Mouse (Mus musculus) embryonic stem cell, embryonic (primary cell): Measurements from ENCODE around the gene Otud4.

Source experiments
- CTCF ChIA-PET, 4 experiments: fragments of 300-600 bp in 2 of 4; fragments of 350-600 bp in 2 of 4; sonication (Branson Sonifier 250); formaldehyde crosslinking; loops; one replicate each; lab custom pipeline; 2022; ENCODE audit warnings: inconsistent platforms in 2 of 4; lab: Charles Lee
- POLR2A ChIA-PET, 4 experiments: fragments of 300-600 bp in 2 of 4; fragments of 350-600 bp in 2 of 4; sonication (Branson Sonifier 250); formaldehyde crosslinking; loops; one replicate each; lab custom pipeline; 2022; ENCODE audit warnings: antibody characterized with exemption in 4 of 4, inconsistent platforms in 1 of 4; lab: Charles Lee

Gene Otud4

DNA sequence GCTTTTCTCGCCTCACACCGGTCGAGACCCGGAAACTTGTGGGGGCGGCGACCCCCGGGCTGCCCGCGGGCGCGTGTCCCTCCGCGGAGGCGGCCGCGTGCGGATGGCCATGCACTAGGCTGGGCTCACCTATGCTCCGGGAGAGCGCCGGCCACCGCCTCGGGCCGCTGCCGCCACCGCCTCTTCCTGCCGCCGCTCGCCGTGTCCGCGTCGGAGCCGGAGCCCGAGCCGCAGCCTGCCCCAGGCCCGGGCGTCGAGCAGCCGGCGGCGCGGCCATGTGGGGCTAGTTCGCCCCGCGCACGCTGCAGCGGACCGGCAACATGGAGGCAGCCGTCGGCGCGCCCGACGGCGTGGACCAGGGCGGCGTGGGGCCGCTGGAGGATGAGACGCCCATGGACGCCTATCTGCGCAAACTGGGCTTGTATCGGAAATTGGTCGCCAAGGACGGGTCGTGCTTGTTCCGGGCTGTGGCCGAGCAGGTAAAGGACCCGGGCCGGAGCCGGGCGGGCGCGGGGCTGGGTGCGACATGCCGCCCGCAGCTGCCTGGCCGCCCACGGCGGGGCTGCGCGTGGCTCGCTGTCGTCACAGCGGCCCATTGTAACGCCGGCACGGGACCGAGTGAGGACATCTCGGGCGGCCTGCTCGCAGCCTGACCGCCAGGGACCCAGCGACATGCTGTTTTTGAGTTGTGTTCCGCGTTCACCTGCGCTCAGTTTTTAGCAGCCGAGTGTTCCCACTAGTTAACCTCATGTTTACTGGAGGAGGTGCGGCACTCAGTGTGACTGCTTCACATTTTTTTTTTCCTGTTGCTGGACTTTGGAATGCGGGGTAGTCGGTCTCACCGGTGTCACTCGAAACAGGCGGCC lies at the start of gene Otud4:
Gene Otud4, plus strand, starts transcription at position 33 of the 866 bp plus-strand sequence.
- ChIA-PET CTCF (no interaction called here), POLR2A (interaction anchor here in 2 of 4 experiments (1.0 to 4.7 kb wide), 6 partner anchors 12 to 72 kb away, joined by 4 to 19 read pairs (median 8); partner anchors contain the start of genes Abce1 (in 1 of the 2) and Anapc10 (in 1 of the 2))

DNA sequence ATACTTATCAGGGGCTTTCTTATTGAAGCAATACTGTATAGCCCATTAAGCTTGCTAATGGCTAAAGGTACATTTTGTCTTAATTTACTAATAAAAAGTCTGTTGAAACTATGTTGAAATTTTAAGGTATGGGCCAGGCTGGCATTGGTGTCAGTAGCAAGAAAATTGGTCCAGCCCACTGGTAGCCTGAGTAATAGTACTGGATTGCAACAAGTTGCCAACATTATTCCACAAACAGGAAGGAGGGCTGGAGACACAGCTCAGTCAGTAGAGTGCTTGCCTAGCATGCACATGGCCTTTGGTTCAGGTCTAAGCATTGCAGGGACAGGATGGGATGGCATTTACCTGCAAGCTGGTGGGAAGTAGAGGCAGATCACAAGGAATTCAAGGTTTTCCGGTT lies 38.5 kb upstream of the Otud4 start:
- ChIA-PET POLR2A (interaction anchor here in 1 of 4 experiments (0.6 kb wide), 1 partner anchor 844 kb away, joined by 3 read pairs; no protein-coding TSS in a partner anchor), CTCF (no interaction called here)

DNA sequence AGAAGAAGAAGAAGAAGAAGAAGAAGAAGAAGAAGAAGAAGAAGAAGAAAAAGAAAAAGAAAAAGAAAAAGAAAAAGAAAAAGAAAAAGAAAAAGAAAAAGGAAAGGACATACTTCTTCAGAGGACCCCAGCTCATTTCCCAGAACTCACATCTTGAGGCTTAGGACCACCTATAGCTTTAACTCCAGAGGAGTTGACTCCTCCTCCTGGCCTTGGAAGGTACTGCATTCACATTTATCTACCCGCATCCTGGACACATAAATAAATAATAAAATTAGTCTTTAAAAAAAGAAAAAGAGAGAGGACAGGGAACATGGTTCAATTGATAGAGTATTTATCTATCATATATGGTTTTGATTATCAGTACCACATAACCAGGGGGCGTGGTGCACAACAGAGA lies 36.2 kb upstream of the Otud4 start:
- ChIA-PET CTCF (interaction anchor here (0.5 to 1.3 kb wide), 19 partner anchors 13 to 854 kb away, joined by 3 to 8 read pairs (median 4); no protein-coding TSS in a partner anchor), POLR2A (interaction anchor here in 2 of 4 experiments (0.7 kb wide), 2 partner anchors 270 to 520 kb away, joined by 3 to 8 read pairs; no protein-coding TSS in a partner anchor)

- ChIA-PET POLR2A (interaction anchor here in 1 of 4 experiments (1.0 kb wide), 1 partner anchor 19 kb away, joined by 3 read pairs; no protein-coding TSS in a partner anchor), CTCF (interaction anchor here in 1 of 4 experiments (0.6 kb wide), 1 partner anchor 33 kb away, joined by 16 read pairs; no protein-coding TSS in a partner anchor)
Observed at GRCm38 (mm10) chr8:79606225-79606624, 33.2 kb upstream of the Otud4 start.

DNA sequence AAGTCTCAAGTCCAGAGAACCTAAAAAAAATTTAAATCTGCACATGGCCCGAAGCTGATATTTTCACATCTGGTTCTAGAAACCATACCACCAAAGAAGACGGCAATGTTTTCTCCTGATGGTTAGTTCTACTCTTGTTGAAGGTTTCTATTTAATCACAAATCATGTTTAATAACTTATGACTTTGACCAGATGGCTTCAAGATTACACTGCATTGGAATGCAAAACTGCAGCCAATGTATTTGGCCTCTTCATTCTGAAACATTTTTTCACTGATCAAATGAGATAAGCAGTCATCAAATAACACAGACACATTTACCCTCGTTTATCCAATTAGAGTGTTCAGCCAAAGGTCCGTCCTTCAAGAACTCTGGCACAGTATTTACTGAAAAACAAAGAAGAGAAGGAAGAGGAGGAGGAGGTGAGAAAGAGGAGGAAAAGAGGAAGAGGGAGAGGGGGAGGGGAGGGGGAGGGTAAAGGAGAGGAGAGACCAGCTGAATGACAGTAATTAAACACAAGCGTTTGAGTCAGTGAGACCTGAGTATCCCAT lies 32.6 kb upstream of the Otud4 start:
- ChIA-PET CTCF (no interaction called here), POLR2A (interaction anchor here in 1 of 4 experiments (0.6 to 1.0 kb wide), 2 partner anchors 19 to 576 kb away, joined by 3 read pairs; no protein-coding TSS in a partner anchor)

GRCm38 (mm10) chr8:79608701-79609100 lies 30.7 kb upstream of the Otud4 start:
- CTCF ChIA-PET: interaction anchor here in 1 of 4 experiments (1.3 kb wide), 1 partner anchor 24 kb away, joined by 3 read pairs; no protein-coding TSS in a partner anchor
- POLR2A ChIA-PET: interaction anchor here (0.6 to 1.6 kb wide), 8 partner anchors 9 to 576 kb away, joined by 3 to 5 read pairs (median 4); no protein-coding TSS in a partner anchor

- CTCF ChIA-PET: no interaction called here
- POLR2A ChIA-PET: interaction anchor here in 2 of 4 experiments (1.0 to 1.6 kb wide), 4 partner anchors 12 to 47 kb away, joined by 3 read pairs; no protein-coding TSS in a partner anchor
Observed at GRCm38 (mm10) chr8:79610268-79610667, 29.1 kb upstream of the Otud4 start.

GRCm38 (mm10) chr8:79612298-79612697 lies 27.1 kb upstream of the Otud4 start:
- CTCF ChIA-PET: interaction anchor here in 1 of 4 experiments (1.5 kb wide), 1 partner anchor 38 kb away, joined by 3 read pairs; no protein-coding TSS in a partner anchor
- POLR2A ChIA-PET: interaction anchor here in 1 of 4 experiments (0.6 to 1.1 kb wide), 2 partner anchors 10 to 1203 kb away, joined by 3 to 4 read pairs; no protein-coding TSS in a partner anchor

GRCm38 (mm10) chr8:79612965-79613364 lies 26.5 kb upstream of the Otud4 start:
- ChIA-PET POLR2A (interaction anchor here in 1 of 4 experiments (0.6 to 1.1 kb wide), 2 partner anchors 9 to 1202 kb away, joined by 3 to 4 read pairs; no protein-coding TSS in a partner anchor), CTCF (interaction anchor here in 1 of 4 experiments (1.5 kb wide), 1 partner anchor 38 kb away, joined by 3 read pairs; no protein-coding TSS in a partner anchor)

DNA sequence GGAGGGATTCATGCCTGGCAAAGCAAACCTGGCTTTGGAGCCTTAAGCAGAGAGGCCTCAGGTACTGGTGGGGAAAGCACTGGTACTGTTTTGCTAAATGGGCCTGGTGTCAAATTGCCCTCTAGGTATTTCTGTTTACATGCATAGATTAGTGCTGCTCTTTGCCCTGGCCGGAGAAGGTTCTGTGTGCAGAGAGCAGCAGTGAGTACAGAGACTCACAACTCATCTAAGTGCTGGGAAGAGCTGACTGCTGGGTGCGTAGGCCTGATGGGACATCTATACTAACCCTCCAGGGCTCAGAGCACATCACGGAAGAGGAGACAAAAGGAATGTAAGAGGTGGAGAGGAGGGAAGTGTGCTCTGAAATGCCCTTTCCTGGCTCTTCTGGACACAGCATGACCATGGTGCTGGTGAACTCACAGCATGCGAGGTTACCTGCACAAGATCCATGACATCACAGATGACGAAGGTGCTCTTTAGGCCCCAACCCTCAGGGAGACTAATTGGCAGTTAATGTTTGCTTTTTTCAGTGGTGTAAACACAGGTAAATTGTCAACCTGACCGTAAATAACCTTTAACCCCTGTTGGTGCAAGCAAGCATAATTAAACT lies 23.6 kb upstream of the Otud4 start:
- ChIA-PET CTCF (no interaction called here), POLR2A (interaction anchor here in 1 of 4 experiments (1.8 kb wide), 1 partner anchor 9 kb away, joined by 4 read pairs; no protein-coding TSS in a partner anchor)

GRCm38 (mm10) chr8:79618906-79619305 lies 20.5 kb upstream of the Otud4 start:
- POLR2A ChIA-PET: interaction anchor here in 2 of 4 experiments (0.6 to 1.3 kb wide), 5 partner anchors 13 to 39 kb away, joined by 3 to 7 read pairs (median 3); no protein-coding TSS in a partner anchor
- CTCF ChIA-PET: interaction anchor here in 1 of 4 experiments (0.6 kb wide), 1 partner anchor 101 kb away, joined by 4 read pairs; no protein-coding TSS in a partner anchor

DNA sequence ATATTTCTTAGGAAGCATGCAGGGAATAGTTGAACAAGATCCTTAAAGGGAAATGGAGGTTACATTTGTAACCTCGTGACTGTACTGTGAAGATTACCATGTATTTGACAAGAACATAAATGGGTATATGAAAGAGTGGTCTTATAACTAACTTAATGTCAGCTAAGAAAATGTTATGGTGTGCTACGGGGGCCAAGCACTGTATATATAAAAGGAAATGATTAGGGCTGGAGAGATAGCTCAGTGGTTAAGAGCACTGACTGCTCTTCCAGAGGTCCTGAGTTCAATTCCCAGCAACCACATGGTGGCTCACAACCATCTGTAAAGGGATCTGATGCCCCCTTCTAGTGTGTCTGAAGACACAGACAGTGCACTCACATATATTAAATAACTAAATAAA lies 20.1 kb upstream of the Otud4 start:
- CTCF ChIA-PET: interaction anchor here in 1 of 4 experiments (0.7 kb wide), 1 partner anchor 976 kb away, joined by 4 read pairs; no protein-coding TSS in a partner anchor
- POLR2A ChIA-PET: interaction anchor here in 1 of 4 experiments (1.1 kb wide), 1 partner anchor 14 kb away, joined by 3 read pairs; no protein-coding TSS in a partner anchor

DNA sequence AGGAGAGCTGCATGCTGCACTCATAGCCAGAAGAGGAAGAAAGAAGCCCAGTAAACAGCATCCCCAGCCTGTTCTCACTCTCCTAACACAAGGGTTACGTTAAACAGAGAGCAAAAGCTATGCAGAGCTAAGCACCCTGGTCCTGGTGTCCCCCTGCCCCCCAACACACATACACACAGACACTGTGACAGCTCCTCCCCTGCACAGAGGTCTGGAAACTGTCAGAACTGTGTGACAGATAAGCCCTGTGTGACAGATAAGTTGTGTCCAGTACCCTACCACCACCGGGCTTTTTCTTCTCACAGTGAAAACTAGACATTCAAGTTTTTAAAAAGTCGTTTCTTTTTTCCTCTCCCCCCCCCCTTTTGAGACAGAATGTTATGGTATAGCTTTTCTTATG lies 19.4 kb upstream of the Otud4 start:
- ChIA-PET POLR2A (interaction anchor here in 2 of 4 experiments (0.5 to 1.6 kb wide), 2 partner anchors 12 to 69 kb away, joined by 3 to 4 read pairs; no protein-coding TSS in a partner anchor), CTCF (interaction anchor here in 1 of 4 experiments (0.6 to 0.7 kb wide), 2 partner anchors 19 to 976 kb away, joined by 4 read pairs; no protein-coding TSS in a partner anchor)

GRCm38 (mm10) chr8:79620489-79621276 lies 18.7 kb upstream of the Otud4 start:
- POLR2A ChIA-PET: interaction anchor here in 2 of 4 experiments (0.5 to 1.6 kb wide), 3 partner anchors 12 to 70 kb away, joined by 3 to 6 read pairs (median 4); no protein-coding TSS in a partner anchor

DNA sequence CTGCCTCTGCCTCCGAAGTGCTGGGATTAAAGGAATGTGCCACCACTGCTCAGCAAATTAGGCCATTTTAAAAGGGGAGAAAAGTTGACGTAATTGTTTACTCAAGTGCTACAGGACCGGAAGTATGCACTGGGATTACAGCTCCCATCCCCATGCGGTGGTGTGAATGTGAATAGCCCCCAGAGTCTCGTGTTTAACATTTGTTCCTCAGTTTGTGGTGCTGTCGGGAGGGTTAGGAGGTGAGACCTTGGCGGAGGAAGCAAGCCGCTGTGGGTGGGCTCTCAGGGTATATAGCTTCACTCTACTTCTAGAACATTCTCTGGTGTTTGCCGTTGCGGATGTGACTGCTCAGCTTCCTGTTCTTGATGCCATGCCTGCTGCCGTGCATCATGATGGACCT lies 17.1 kb upstream of the Otud4 start:
- CTCF ChIA-PET: interaction anchor here in 1 of 4 experiments (0.8 kb wide), 1 partner anchor 35 kb away, joined by 5 read pairs; no protein-coding TSS in a partner anchor
- POLR2A ChIA-PET: interaction anchor here (0.6 to 2.5 kb wide), 25 partner anchors 9 to 1066 kb away, joined by 3 to 15 read pairs (median 4); partner anchors contain the start of gene Mmaa (in 1 of the 4)

More at GRCm38 (mm10) chr8:79620489-79621276, 18.7 kb upstream of the Otud4 start:
- CTCF ChIA-PET: interaction anchor here in 1 of 4 experiments (0.6 kb wide), 1 partner anchor 18 kb away, joined by 4 read pairs; no protein-coding TSS in a partner anchor

DNA sequence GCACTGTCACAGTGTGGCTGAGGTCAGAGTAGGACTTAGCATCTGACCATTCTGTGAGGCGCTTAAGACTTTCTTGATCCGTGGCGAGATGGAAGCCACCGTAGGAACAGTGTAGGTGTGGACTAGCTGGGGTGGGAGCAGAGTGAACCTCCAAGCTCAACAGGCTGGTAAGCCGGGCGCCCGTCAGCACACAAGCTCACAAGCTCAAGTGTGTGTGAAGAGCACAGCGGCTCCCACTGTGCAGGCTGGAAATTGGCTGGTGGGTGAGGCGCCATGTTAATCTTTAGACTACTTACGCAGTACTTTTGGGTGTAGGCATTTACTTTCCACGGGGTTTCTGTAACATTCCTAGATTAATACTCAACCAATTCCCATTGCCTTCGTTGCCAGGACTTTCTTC lies 16.1 kb upstream of the Otud4 start:
- ChIA-PET POLR2A (interaction anchor here (0.7 to 2.9 kb wide), 11 partner anchors 10 to 242 kb away, joined by 3 to 15 read pairs (median 5); no protein-coding TSS in a partner anchor), CTCF (no interaction called here)
